Mouse (Mus musculus): ENCODE results near the gene Serpine2. TPM values are rescaled to one million over a fixed set of nuclear protein-coding genes. Genes with fewer than 3 reads are reported as not detected.

Serpine2 gene
- polyA plus RNA-seq, 1 experiment from 2014 or later = 55.5 TPM

DNA sequence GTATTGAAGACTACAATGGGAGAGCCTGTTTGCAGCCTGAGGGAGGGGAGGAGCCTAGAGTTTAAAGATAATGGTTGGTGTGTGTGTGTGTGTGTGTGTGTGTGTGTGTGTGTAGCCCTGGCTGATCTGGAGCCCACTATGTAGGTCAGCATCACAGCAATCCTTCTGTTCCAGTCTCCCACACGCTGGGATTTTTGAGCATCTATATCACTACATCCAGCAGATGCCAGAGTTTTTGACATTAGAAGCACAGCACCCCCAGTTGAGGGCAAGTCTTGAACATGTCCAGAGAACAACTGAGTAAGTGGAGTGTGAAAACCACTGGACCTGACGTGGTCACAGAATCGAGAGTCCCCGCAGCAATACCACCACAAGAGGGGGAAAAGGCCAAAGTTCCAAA is 4.2 kb downstream of the Serpine2 start:
- WGBS = 28% methylated on average over 4 of the region's 4 CpGs
- no peak overlapping the region for H3K4me3 ChIP-seq
- H3K9ac ChIP-seq (replicated peaks) = no peak overlapping the region
- H3K4me2 ChIP-seq (replicated peaks) = no peak overlapping the region
- peaks cover 26% of the 10 kb centered on the region for H3K27me3 ChIP-seq
- no peaks in the 10 kb centered on the region for H3K9me3 ChIP-seq
- H3K27ac ChIP-seq (replicated peaks) = no peak overlapping the region
- H3K4me1 ChIP-seq = peaks cover 26% of the 10 kb centered on the region
- no peak for ATAC-seq (replicated peaks)
- H3K36me3 ChIP-seq = no peaks in the 10 kb centered on the region

- peaks cover 13% of the 10 kb centered on the region; the same call in 1 of the 2 replicates for H3K27me3 ChIP-seq
- H3K9ac ChIP-seq (replicated peaks) = no peak overlapping the region
- H3K9me3 ChIP-seq = no peaks in the 10 kb centered on the region
- no peak overlapping the region for H3K4me3 ChIP-seq
- H3K4me1 ChIP-seq = peaks cover 7% of the 10 kb centered on the region; the same call in 1 of the 2 replicates
- no peaks in the 10 kb centered on the region for H3K36me3 ChIP-seq
- no peak overlapping the region for H3K4me2 ChIP-seq (replicated peaks)
- 99% methylated on average over 3 of the region's 3 CpGs for WGBS
- no peak for ATAC-seq (replicated peaks)
- no peak overlapping the region for H3K27ac ChIP-seq (replicated peaks)
Measured at GRCm38 (mm10) chr1:79853527-79853926, 7.5 kb downstream of the Serpine2 start.

DNA sequence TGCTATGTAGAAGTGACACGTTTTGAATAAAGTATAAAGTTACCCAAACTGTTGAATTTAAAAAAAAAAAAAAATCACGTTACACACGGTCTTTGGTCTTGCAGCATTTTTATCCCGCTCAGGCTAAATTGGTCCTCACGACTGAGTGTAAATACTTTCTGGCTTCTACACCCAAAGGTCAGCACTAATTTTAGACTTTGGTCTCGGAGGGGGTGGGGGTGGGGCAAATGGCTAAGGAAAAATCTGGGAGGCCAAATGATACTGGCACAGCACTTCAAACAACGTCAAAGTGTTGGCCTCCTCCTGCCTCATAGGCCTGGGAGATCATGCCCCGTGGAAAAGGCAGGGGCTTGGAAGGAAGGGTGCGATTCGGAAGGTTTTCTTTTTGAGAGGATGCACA is 10.6 kb downstream of the Serpine2 start:
- 92% methylated on average over 10 of the region's 10 CpGs for WGBS
- Histone ChIP-seq H3K9ac (replicated peaks) (no peak overlapping the region), H3K4me3 (no peak overlapping the region), H3K4me2 (replicated peaks) (no peak overlapping the region), H3K9me3 (no peaks in the 10 kb centered on the region), H3K4me1 (no peaks in the 10 kb centered on the region), H3K36me3 (no peaks in the 10 kb centered on the region), H3K27me3 (no peaks in the 10 kb centered on the region), H3K27ac (replicated peaks) (no peak overlapping the region)
- no peak for ATAC-seq (replicated peaks)

DNA sequence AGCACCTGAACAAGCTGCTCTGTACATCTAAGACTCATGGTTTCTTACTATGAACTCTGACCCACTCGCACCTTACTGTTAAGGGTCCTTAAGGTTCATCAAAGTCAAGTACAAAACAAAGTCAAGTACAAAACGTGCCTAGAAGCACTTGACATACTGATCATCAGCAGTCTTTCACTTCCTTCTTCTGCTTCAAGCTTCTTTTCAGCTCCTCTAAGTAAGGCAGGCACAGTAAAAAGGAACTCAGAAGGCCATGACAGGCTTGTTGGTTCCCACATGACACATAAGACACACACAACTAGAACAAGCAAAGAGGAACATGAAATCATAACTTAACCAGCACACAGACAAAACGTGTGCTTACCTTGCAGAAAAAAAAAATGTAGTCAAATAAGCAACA is 12.3 kb downstream of the Serpine2 start:
- ATAC-seq (replicated peaks) = no peak
- H3K27ac ChIP-seq (replicated peaks) = no peak overlapping the region
- no peaks in the 10 kb centered on the region for H3K9me3 ChIP-seq
- H3K4me1 ChIP-seq = no peaks in the 10 kb centered on the region
- H3K4me2 ChIP-seq (replicated peaks) = no peak overlapping the region
- H3K4me3 ChIP-seq = no peak overlapping the region
- H3K36me3 ChIP-seq = no peaks in the 10 kb centered on the region
- H3K27me3 ChIP-seq = no peaks in the 10 kb centered on the region
- 83% methylated on average over 3 of the region's 3 CpGs for WGBS
- H3K9ac ChIP-seq (replicated peaks) = no peak overlapping the region

DNA sequence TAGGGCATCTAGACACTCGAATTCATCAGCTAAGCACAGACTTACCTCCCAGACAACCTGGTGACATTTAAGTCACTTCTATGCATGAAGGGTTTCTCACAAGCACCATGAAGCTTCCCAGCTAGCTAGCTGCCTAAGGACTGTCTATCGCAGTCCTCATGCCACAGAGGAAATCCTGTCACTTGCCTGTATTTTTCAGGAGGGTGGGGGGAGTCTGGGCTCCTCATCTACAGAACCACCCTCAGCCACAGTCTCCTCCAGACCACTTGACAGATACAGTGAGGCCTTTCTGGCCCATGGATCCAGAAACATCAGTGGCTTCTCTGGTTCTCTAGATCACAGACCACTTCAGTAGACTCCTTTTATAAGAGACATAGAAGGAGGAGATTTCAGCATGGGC is 14.1 kb downstream of the Serpine2 start:
- H3K4me1 ChIP-seq = no peaks in the 10 kb centered on the region
- no peak overlapping the region for H3K27ac ChIP-seq (replicated peaks)
- no peak for ATAC-seq (replicated peaks)
- no peaks in the 10 kb centered on the region for H3K27me3 ChIP-seq
- no peak overlapping the region for H3K4me3 ChIP-seq
- no peaks in the 10 kb centered on the region for H3K36me3 ChIP-seq
- WGBS = 89% methylated on average over 2 of the region's 2 CpGs
- H3K9me3 ChIP-seq = no peaks in the 10 kb centered on the region
- H3K9ac ChIP-seq (replicated peaks) = no peak overlapping the region
- H3K4me2 ChIP-seq (replicated peaks) = no peak overlapping the region

GRCm38 (mm10) chr1:79832719-79833404 is 28.1 kb downstream of the Serpine2 start:
- Histone ChIP-seq H3K9me3 (no peaks in the 10 kb centered on the region), H3K4me1 (peaks cover 8% of the 10 kb centered on the region; the same call in 1 of the 2 replicates), H3K36me3 (no peaks in the 10 kb centered on the region), H3K4me2 (replicated peaks) (no peak overlapping the region), H3K9ac (replicated peaks) (no peak overlapping the region), H3K27ac (replicated peaks) (no peak overlapping the region), H3K4me3 (no peak overlapping the region), H3K27me3 (no peaks in the 10 kb centered on the region)
- peak; percentile 88 for ATAC-seq (replicated peaks)
- WGBS = 36% methylated on average over 16 of the region's 16 CpGs

- no peaks in the 10 kb centered on the region for H3K36me3 ChIP-seq
- WGBS = 69% methylated on average over 14 of the region's 14 CpGs
- H3K27ac ChIP-seq (replicated peaks) = no peak overlapping the region
- no peak overlapping the region for H3K4me2 ChIP-seq (replicated peaks)
- no peak overlapping the region for H3K4me3 ChIP-seq
- H3K4me1 ChIP-seq = peaks cover 3% of the 10 kb centered on the region; the same call in 1 of the 2 replicates
- ATAC-seq (replicated peaks) = no peak
- no peak overlapping the region for H3K9ac ChIP-seq (replicated peaks)
- no peaks in the 10 kb centered on the region for H3K27me3 ChIP-seq
- no peaks in the 10 kb centered on the region for H3K9me3 ChIP-seq
Measured at GRCm38 (mm10) chr1:79823951-79824633, 36.9 kb downstream of the Serpine2 start.

- no peak for ATAC-seq (replicated peaks)
- Histone ChIP-seq H3K36me3 (no peaks in the 10 kb centered on the region), H3K27ac (replicated peaks) (no peak overlapping the region), H3K9ac (replicated peaks) (no peak overlapping the region), H3K4me1 (peaks cover 3% of the 10 kb centered on the region; the same call in 1 of the 2 replicates), H3K9me3 (no peaks in the 10 kb centered on the region), H3K4me2 (replicated peaks) (no peak overlapping the region), H3K4me3 (no peak overlapping the region), H3K27me3 (no peaks in the 10 kb centered on the region)
- WGBS = 76% methylated on average over 13 of the region's 13 CpGs
Measured at GRCm38 (mm10) chr1:79822806-79823525, 38.0 kb downstream of the Serpine2 start.

DNA sequence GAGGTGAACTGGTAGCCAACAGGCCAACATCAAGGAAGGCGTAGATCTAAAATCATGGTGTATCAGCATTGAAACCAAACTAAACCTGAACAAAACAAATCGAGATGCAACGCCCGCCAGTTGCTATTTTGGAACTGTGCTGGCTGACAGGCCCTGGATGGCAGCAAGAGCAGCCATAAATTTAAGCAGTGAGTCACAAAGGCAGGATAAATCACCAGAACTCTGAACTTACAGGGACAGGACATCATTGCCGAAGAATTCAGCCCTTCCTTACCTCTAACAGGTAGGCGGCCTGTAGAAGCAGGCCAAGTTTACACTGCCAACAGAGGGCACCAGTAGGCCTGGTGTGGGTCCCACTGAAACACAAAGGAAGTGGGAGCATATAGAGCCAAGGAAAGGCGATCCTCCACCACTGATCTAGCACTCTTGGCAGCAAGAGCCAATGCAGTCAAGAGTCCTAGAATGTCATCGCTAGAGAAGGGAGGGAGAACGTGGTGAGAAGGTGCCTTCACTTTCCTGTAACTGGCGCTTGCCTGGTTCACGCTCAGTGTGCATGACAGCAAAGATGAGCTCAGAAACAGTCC is 41.6 kb downstream of the Serpine2 start:
- H3K9ac ChIP-seq (replicated peaks) = no peak overlapping the region
- no peak for ATAC-seq (replicated peaks)
- no peaks in the 10 kb centered on the region for H3K9me3 ChIP-seq
- no peak overlapping the region for H3K4me2 ChIP-seq (replicated peaks)
- 91% methylated on average over 11 of the region's 11 CpGs for WGBS
- H3K4me3 ChIP-seq = no peak overlapping the region
- H3K27ac ChIP-seq (replicated peaks) = no peak overlapping the region
- peaks cover 3% of the 10 kb centered on the region; the same call in 1 of the 2 replicates for H3K4me1 ChIP-seq
- no peaks in the 10 kb centered on the region for H3K27me3 ChIP-seq
- no peaks in the 10 kb centered on the region for H3K36me3 ChIP-seq

- ATAC-seq (replicated peaks) = no peak
- Histone ChIP-seq H3K4me3 (no peak overlapping the region), H3K4me2 (replicated peaks) (no peak overlapping the region), H3K27me3 (no peaks in the 10 kb centered on the region), H3K27ac (replicated peaks) (no peak overlapping the region), H3K4me1 (no peaks in the 10 kb centered on the region), H3K9me3 (no peaks in the 10 kb centered on the region), H3K9ac (replicated peaks) (no peak overlapping the region), H3K36me3 (no peaks in the 10 kb centered on the region)
- WGBS = 88% methylated on average over 3 of the region's 3 CpGs
Measured at GRCm38 (mm10) chr1:79815446-79815845, 45.5 kb downstream of the Serpine2 start.

- no peak overlapping the region for H3K4me2 ChIP-seq (replicated peaks)
- H3K27ac ChIP-seq (replicated peaks) = no peak overlapping the region
- H3K4me1 ChIP-seq = no peaks in the 10 kb centered on the region
- H3K9me3 ChIP-seq = no peaks in the 10 kb centered on the region
- WGBS = 86% methylated on average over 3 of the region's 3 CpGs
- ATAC-seq (replicated peaks) = no peak
- H3K9ac ChIP-seq (replicated peaks) = no peak overlapping the region
- no peak overlapping the region for H3K4me3 ChIP-seq
- no peaks in the 10 kb centered on the region for H3K27me3 ChIP-seq
- no peaks in the 10 kb centered on the region for H3K36me3 ChIP-seq
Measured at GRCm38 (mm10) chr1:79809447-79809846, 51.5 kb downstream of the Serpine2 start.

DNA sequence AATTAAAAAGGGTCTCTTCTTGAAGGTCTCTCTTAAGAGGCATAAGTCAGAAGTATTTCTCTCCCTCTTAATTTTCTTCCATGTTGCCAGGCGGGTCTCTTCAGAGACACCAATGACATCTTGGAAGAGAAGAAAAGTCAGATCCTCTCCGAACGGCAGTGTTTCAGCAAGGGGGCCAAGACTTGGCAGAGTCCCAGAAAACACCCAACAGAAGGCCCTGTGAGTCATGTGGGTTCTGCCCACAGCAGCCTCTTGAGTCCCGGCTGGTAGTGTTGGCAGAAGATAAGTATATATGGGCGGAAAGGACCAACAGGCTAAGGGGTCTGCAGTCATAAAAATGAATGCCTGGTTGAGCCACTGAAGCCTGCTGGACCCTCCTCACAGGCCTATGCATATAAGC is 54.1 kb downstream of the Serpine2 start:
- no peak overlapping the region for H3K27ac ChIP-seq (replicated peaks)
- 61% methylated on average over 5 of the region's 5 CpGs for WGBS
- ATAC-seq (replicated peaks) = no peak
- H3K9ac ChIP-seq (replicated peaks) = no peak overlapping the region
- H3K4me3 ChIP-seq = no peak overlapping the region
- H3K27me3 ChIP-seq = no peaks in the 10 kb centered on the region
- no peaks in the 10 kb centered on the region for H3K9me3 ChIP-seq
- no peaks in the 10 kb centered on the region for H3K4me1 ChIP-seq
- H3K4me2 ChIP-seq (replicated peaks) = no peak overlapping the region
- H3K36me3 ChIP-seq = no peaks in the 10 kb centered on the region

Measured in forebrain, embryonic 15.5 days (tissue).